Mouse (Mus musculus): ENCODE measurements at regions not wholly inside any gene's neighbourhood (a gene's known extent, or its start where the extent isn't known, plus 50 kb on each side); places are given as distances from the start of the nearest gene placed in this dataset.

DNA sequence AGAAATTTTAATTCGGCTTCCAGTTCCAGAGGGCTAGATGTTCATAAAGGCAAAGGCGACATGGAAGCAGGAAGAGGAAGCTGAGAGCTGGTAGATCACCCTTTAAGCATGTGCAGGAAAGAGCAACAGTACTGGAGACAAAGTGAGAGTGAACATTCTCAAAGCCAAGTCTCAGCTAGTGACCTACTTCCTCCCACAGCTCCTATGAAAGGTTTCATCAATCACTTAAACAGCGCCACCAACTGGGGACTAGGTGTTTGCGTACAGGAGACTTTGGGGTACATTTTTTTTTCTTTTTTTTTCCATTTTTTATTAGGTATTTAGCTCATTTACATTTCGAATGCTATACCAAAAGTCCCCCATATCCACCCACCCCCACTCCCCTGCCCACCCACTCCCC is 61.7 kb upstream of the Gucy1a1 start:
- DNase-seq (ENCODE audit: low spot score) = no peak
